Mouse (Mus musculus) lung, postnatal 36 days (tissue): ENCODE measurements around the gene Dnah8.

Source experiments
- DNase-seq: peaks from one replicate; pipeline ENCODE4 v3.0.0; 2022; ENCODE audit warnings: mixed read lengths

The Dnah8 gene

GRCm38 (mm10) chr17:30892730-30893129, 268.6 kb downstream of the Dnah8 start:
- DNase-seq = peak; percentile 51

- no peak for DNase-seq
Measured at GRCm38 (mm10) chr17:30897075-30897474, 272.9 kb downstream of the Dnah8 start.

- peak; percentile 32 for DNase-seq
Measured at GRCm38 (mm10) chr17:30901627-30902026, 277.5 kb downstream of the Dnah8 start, which contains the start of gene Glp1r. TSS of gene Glp1r (plus strand) at chr17:30901817.

GRCm38 (mm10) chr17:30904096-30904495, 279.9 kb downstream of the Dnah8 start:
- DNase-seq = no peak

- DNase-seq = no peak
Measured at GRCm38 (mm10) chr17:30907577-30907976, 283.4 kb downstream of the Dnah8 start.

GRCm38 (mm10) chr17:30910866-30911731, 286.9 kb downstream of the Dnah8 start:
- DNase-seq = peak; percentile 12

- DNase-seq = no peak
Measured at GRCm38 (mm10) chr17:30911732-30912088, 287.6 kb downstream of the Dnah8 start.

GRCm38 (mm10) chr17:30912536-30912935, 288.4 kb downstream of the Dnah8 start:
- no peak for DNase-seq

GRCm38 (mm10) chr17:30914264-30914663, 290.1 kb downstream of the Dnah8 start:
- no peak for DNase-seq

- DNase-seq = no peak
Measured at GRCm38 (mm10) chr17:30923566-30923965, 299.4 kb downstream of the Dnah8 start.
